Mouse (Mus musculus) MEL (cell line): ENCODE data around the gene Ncapd3. TPM values are rescaled to one million over a fixed set of nuclear protein-coding genes. Genes with fewer than 3 reads are reported as not detected.

Experiments used
- DNase-seq: peaks from one replicate; pipeline ENCODE4 v3.0.0; 2011; ENCODE audit warnings: low read depth, low spot score
- H3K27ac ChIP-seq: 2 replicates; pipeline ENCODE4 v1.5.1; 2012; ENCODE audit warnings: low read depth, mild to moderate bottlenecking, control low read depth, low read length, moderate library complexity; ENCODE audit not compliant: control insufficient read depth
- H3K27me3 ChIP-seq, 2 experiments: fragments of 150-350 bp in 1 of 2; sonication (generic) in 1 of 2; 2 replicates each; pipeline ENCODE4 v1.6.1; 2012; ENCODE audit warnings: low read length in 2 of 2, mild to moderate bottlenecking in 2 of 2, improper control_type of control experiment in 1 of 2, moderate library complexity in 1 of 2; ENCODE audit not compliant: insufficient read depth in 2 of 2, control insufficient read depth in 1 of 2
- H3K36me3 ChIP-seq, 2 experiments: 2 replicates each; pipeline ENCODE4 v1.6.1; 2012 to 2014; ENCODE audit warnings: low read length in 2 of 2, improper control_type of control experiment in 1 of 2, inconsistent platforms in 1 of 2, mild to moderate bottlenecking in 1 of 2; ENCODE audit not compliant: insufficient read depth in 2 of 2, control insufficient read depth in 1 of 2
- H3K4me1 ChIP-seq, 2 experiments: fragments of 150-350 bp in 1 of 2; sonication (generic) in 1 of 2; 2 replicates each; pipeline ENCODE4 v1.6.1; 2012; ENCODE audit warnings: low read length in 2 of 2, improper control_type of control experiment in 1 of 2, mild to moderate bottlenecking in 1 of 2; ENCODE audit not compliant: insufficient read depth in 2 of 2, control insufficient read depth in 1 of 2
- H3K4me3 ChIP-seq, 2 experiments: fragments of 150-350 bp in 1 of 2; sonication (generic) in 1 of 2; 2 replicates each; pipeline ENCODE4 v1.5.1; 2012; ENCODE audit warnings: low read depth in 2 of 2, low read length in 2 of 2, mild to moderate bottlenecking in 2 of 2, moderate library complexity in 2 of 2, control low read depth in 1 of 2, improper control_type of control experiment in 1 of 2; ENCODE audit not compliant: control insufficient read depth in 1 of 2, insufficient read depth in 1 of 2
- H3K79me2 ChIP-seq: 2 replicates; pipeline ENCODE4 v1.6.1; 2012; ENCODE audit warnings: mild to moderate bottlenecking, low read length, moderate library complexity; ENCODE audit not compliant: control insufficient read depth, poor library complexity, insufficient read depth
- H3K9ac ChIP-seq: 2 replicates; pipeline ENCODE4 v1.6.1; 2012; ENCODE audit warnings: low read depth, mild to moderate bottlenecking, control low read depth, low read length, moderate library complexity; ENCODE audit not compliant: control insufficient read depth, poor library complexity, severe bottlenecking
- H3K9me3 ChIP-seq: fragments of 150-350 bp; sonication (generic); replicated peaks from 2 replicates; pipeline ENCODE4 v1.6.1; 2012; ENCODE audit warnings: mild to moderate bottlenecking, low read length, improper control_type of control experiment, moderate library complexity; ENCODE audit not compliant: insufficient read depth
- CTCF ChIP-seq, 3 experiments: IDR thresholded peaks in 2 of 3; conservative IDR thresholded peaks in 1 of 3; 2 replicates each; pipeline ENCODE4 v1.5.1; 2011 to 2012; ENCODE audit warnings: low read length in 3 of 3, low read depth in 2 of 3, mild to moderate bottlenecking in 2 of 3, improper control_type of control experiment in 1 of 3, inconsistent platforms in 1 of 3, mixed read lengths in 1 of 3, moderate library complexity in 1 of 3; ENCODE audit not compliant: control insufficient read depth in 1 of 3, insufficient read depth in 1 of 3, poor library complexity in 1 of 3, severe bottlenecking in 1 of 3
- E2F4 ChIP-seq: IDR thresholded peaks from 2 replicates; pipeline ENCODE4 v1.6.1; 2011; ENCODE audit warnings: low read depth, low read length, improper control_type of control experiment, borderline replicate concordance
- ELF1 ChIP-seq: IDR thresholded peaks from 2 replicates; pipeline ENCODE4 v1.6.1; 2014; ENCODE audit warnings: low read depth, mild to moderate bottlenecking, inconsistent platforms, low read length, improper control_type of control experiment, moderate library complexity
- EP300 ChIP-seq, 2 experiments: IDR thresholded peaks; 2 replicates each; pipeline ENCODE4 v1.6.1; 2011; ENCODE audit warnings: improper control_type of control experiment in 2 of 2, low read length in 2 of 2, low read depth in 1 of 2, mild to moderate bottlenecking in 1 of 2
- ETS1 ChIP-seq: IDR thresholded peaks from 2 replicates; pipeline ENCODE4 v1.6.1; 2012; ENCODE audit warnings: low read depth, mild to moderate bottlenecking, inconsistent platforms, low read length, improper control_type of control experiment, moderate library complexity
- GABPA ChIP-seq: IDR thresholded peaks from 2 replicates; pipeline ENCODE4 v1.6.1; 2012; ENCODE audit warnings: low read depth, mild to moderate bottlenecking, inconsistent platforms, low read length, improper control_type of control experiment, moderate library complexity
- HCFC1 ChIP-seq: IDR thresholded peaks from 2 replicates; pipeline ENCODE4 v1.6.1; 2012; ENCODE audit warnings: low read depth, mild to moderate bottlenecking, inconsistent platforms, low read length, improper control_type of control experiment, moderate library complexity
- JUND ChIP-seq: IDR thresholded peaks from 2 replicates; pipeline ENCODE4 v1.6.1; 2011; ENCODE audit warnings: low read depth, mild to moderate bottlenecking, improper control_type of control experiment, low read length
- MAFK ChIP-seq: IDR thresholded peaks from 2 replicates; pipeline ENCODE4 v1.6.1; 2011; ENCODE audit warnings: low read depth, mild to moderate bottlenecking, low read length, improper control_type of control experiment, borderline replicate concordance
- MAX ChIP-seq: IDR thresholded peaks from 2 replicates; pipeline ENCODE4 v1.6.1; 2011; ENCODE audit warnings: low read length, improper control_type of control experiment
- MXI1 ChIP-seq: IDR thresholded peaks from 2 replicates; pipeline ENCODE4 v1.6.1; 2011; ENCODE audit warnings: mild to moderate bottlenecking, low read depth, low read length, improper control_type of control experiment
- MYC ChIP-seq: IDR thresholded peaks from 2 replicates; pipeline ENCODE4 v1.6.1; 2011; ENCODE audit warnings: low read depth, mild to moderate bottlenecking, low read length, improper control_type of control experiment, moderate library complexity
- NRF1 ChIP-seq: IDR thresholded peaks from 2 replicates; pipeline ENCODE4 v1.6.1; 2014; ENCODE audit warnings: low read depth, mild to moderate bottlenecking, inconsistent platforms, low read length, improper control_type of control experiment, moderate library complexity; ENCODE audit not compliant: poor library complexity, insufficient read depth, severe bottlenecking
- POLR2A ChIP-seq, 2 experiments: IDR thresholded peaks; 2 replicates each; pipeline ENCODE4 v1.6.1; 2011 to 2012; ENCODE audit warnings: low read length in 2 of 2, mild to moderate bottlenecking in 2 of 2, control low read depth in 1 of 2, improper control_type of control experiment in 1 of 2, low read depth in 1 of 2, moderate library complexity in 1 of 2; ENCODE audit not compliant: control insufficient read depth in 1 of 2, insufficient read depth in 1 of 2, poor library complexity in 1 of 2
- RCOR1 ChIP-seq: IDR thresholded peaks from 2 replicates; pipeline ENCODE4 v1.6.1; 2012; ENCODE audit warnings: low read depth, mild to moderate bottlenecking, inconsistent platforms, low read length, improper control_type of control experiment
- SMC3 ChIP-seq: IDR thresholded peaks from 2 replicates; pipeline ENCODE4 v1.6.1; 2011; ENCODE audit warnings: low read depth, low read length, improper control_type of control experiment
- TCF12 ChIP-seq: IDR thresholded peaks from 2 replicates; pipeline ENCODE4 v1.6.1; 2014; ENCODE audit warnings: low read depth, mild to moderate bottlenecking, inconsistent platforms, low read length, improper control_type of control experiment, moderate library complexity
- USF1 ChIP-seq: IDR thresholded peaks from 2 replicates; pipeline ENCODE4 v1.6.1; 2014; ENCODE audit warnings: low read depth, mild to moderate bottlenecking, inconsistent platforms, low read length, improper control_type of control experiment, moderate library complexity
- USF2 ChIP-seq, 2 experiments: IDR thresholded peaks; 2 replicates each; pipeline ENCODE4 v1.6.1; 2011 to 2012; ENCODE audit warnings: improper control_type of control experiment in 2 of 2, low read length in 2 of 2, borderline replicate concordance in 1 of 2, inconsistent platforms in 1 of 2, low read depth in 1 of 2, mild to moderate bottlenecking in 1 of 2; ENCODE audit not compliant: insufficient read depth in 1 of 2
- polyA plus RNA-seq, 2 experiments: library from polyadenylated mRNA; stranded (reverse) in 1 of 2; unstranded in 1 of 2; fragments of >175 nt in 1 of 2; fragments of >200 nt in 1 of 2; gene quantifications; 2 replicates each; pipeline versions ENCODE4 v1.2.1 to v1.2.4; 2012; ENCODE audit warnings: low replicate concordance in 2 of 2, low read depth in 1 of 2; ENCODE audit not compliant: insufficient read length in 2 of 2, insufficient read depth in 1 of 2, missing spikeins in 1 of 2
- total RNA-seq: library from RNA; depleted of rRNA; stranded (reverse); fragments of 300-350 nt; gene quantifications from 2 replicates; pipeline ENCODE4 v1.2.3, GENCODE M21; 2012

The Ncapd3 gene
- total and polyA plus RNA-seq, 3 experiments = 28.7 to 36.5 TPM; not detected in 1

DNA sequence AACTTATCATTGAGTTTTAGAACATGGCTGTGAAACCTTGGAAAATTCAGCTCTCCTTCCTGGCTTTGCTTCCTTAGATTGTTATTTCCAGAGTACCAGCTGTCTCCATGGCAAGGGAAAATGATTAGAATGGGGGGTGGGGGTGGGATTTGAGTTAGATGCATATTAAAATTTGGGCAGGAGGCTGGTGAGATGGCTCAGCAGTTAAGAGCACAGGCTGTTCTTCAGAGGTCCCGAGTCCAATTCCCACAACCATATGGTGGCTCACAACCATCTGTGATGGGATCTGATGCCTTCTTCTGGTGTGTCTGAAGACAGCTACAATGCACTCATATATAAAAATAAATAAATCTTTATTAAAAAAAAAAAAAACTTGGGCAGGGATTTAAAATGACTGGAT, 24.0 kb upstream of the Ncapd3 start:
- H3K4me1 ChIP-seq = peaks cover 0 to 9% of the 10 kb centered on the region in 2 experiments; a peak in 3 of 4 replicates
- TF ChIP-seq ELF1 = no peak
- no peak for TF ChIP-seq USF2 (IDR thresholded peaks at IDR 0.05; ENCODE audit: borderline replicate concordance in 1 of 2, insufficient read depth in 1 of 2, low read depth in 1 of 2, low read length in 2 of 2)
- TF ChIP-seq HCFC1 = no peak
- TF ChIP-seq ETS1 = no peak
- TF ChIP-seq JUND = no peak
- no peak for TF ChIP-seq USF1
- TF ChIP-seq POLR2A (IDR thresholded peaks at IDR 0.05; ENCODE audit: control insufficient read depth in 1 of 2, insufficient read depth in 1 of 2, low read depth in 1 of 2, low read length in 2 of 2, poor library complexity in 1 of 2) = no peak
- TF ChIP-seq NRF1 = no peak
- no peaks in the 10 kb centered on the region for H3K9me3 ChIP-seq
- H3K27ac ChIP-seq = no peak overlapping the region
- no peak for DNase-seq
- H3K36me3 ChIP-seq = peaks cover 10 to 16% of the 10 kb centered on the region in 2 experiments
- no peak overlapping the region for H3K4me3 ChIP-seq
- no peaks in the 10 kb centered on the region for H3K27me3 ChIP-seq
- no peak overlapping the region for H3K9ac ChIP-seq
- no peaks in the 10 kb centered on the region for H3K79me2 ChIP-seq

DNA sequence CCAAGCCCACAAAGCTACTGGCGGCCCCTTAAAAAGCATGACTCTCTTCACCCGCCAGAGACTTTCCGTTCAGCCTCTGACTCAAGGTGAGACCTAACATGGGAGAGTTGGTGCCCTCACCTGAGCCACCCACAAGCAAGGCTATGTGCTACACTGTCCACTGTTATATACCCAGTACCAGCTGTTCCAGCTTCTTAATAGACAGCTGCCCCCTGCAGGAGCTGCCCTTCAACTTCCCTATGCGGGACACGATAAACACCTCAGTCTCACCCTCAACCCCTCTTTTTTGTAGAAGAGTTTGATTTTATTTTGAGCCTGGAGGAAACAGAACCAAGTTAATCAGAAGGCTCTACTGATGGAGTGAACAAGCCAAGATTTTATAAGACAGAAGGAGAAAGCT, 23.1 kb upstream of the Ncapd3 start:
- no peaks in the 10 kb centered on the region for H3K27me3 ChIP-seq
- H3K27ac ChIP-seq = no peak overlapping the region
- H3K36me3 ChIP-seq = peaks cover 7 to 10% of the 10 kb centered on the region in 2 experiments
- no peak for DNase-seq
- 0 out of 6 replicates have a peak, but pooled peaks of 1 of the 3 experiments have one; percentile 4 for TF ChIP-seq CTCF (IDR thresholded peaks at IDR 0.05 in 2 of 3, conservative IDR thresholded peaks at IDR 0.05 in 1 of 3; ENCODE audit: control insufficient read depth in 1 of 3, insufficient read depth in 1 of 3, low read depth in 2 of 3, low read length in 3 of 3, poor library complexity in 1 of 3, severe bottlenecking in 1 of 3)
- no peak for TF ChIP-seq GABPA
- no peaks in the 10 kb centered on the region for H3K79me2 ChIP-seq
- H3K9ac ChIP-seq = no peak overlapping the region
- H3K9me3 ChIP-seq = no peaks in the 10 kb centered on the region
- no peak overlapping the region for H3K4me3 ChIP-seq
- H3K4me1 ChIP-seq = peaks cover 0 to 9% of the 10 kb centered on the region in 2 experiments; a peak in 2 of 4 replicates

DNA sequence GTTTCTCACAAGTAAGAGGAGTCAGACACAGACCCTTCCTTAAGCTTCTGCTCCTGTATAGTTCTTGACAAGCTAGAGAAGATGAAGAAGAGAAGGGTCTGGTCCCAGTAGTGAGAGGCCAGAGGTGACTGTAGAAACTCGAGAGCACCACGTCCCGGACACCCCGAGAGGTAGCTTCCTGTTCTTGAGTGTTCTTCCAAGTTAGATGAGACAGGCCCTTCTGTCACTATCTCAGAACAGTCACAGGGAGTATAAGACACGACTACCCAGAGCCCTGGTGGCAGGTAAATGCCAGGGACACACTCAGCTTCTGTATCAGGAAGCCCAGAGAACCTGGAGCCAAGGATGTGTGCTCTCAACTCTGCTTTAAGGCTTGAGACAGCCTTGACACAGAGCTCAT, 20.7 kb upstream of the Ncapd3 start:
- Histone ChIP-seq H3K79me2 (no peaks in the 10 kb centered on the region), H3K4me1 (no peaks in the 10 kb centered on the region), H3K27ac (no peak overlapping the region), H3K4me3 (no peak overlapping the region), H3K27me3 (no peaks in the 10 kb centered on the region), H3K36me3 (peaks cover 0 to 4% of the 10 kb centered on the region in 2 experiments; a peak in 3 of 4 replicates), H3K9ac (no peak overlapping the region), H3K9me3 (no peaks in the 10 kb centered on the region)
- no peak for DNase-seq
- no peak for TF ChIP-seq RCOR1
- TF ChIP-seq E2F4 = no peak
- TF ChIP-seq MAFK = no peak
- TF ChIP-seq CTCF (IDR thresholded peaks at IDR 0.05 in 2 of 3, conservative IDR thresholded peaks at IDR 0.05 in 1 of 3; ENCODE audit: control insufficient read depth in 1 of 3, insufficient read depth in 1 of 3, low read depth in 2 of 3, low read length in 3 of 3, poor library complexity in 1 of 3, severe bottlenecking in 1 of 3) = no peak
- TF ChIP-seq MXI1 = no peak
- no peak for TF ChIP-seq MAX
- no peak for TF ChIP-seq SMC3
- TF ChIP-seq JUND = no peak
- TF ChIP-seq MYC = no peak
- TF ChIP-seq USF2 (IDR thresholded peaks at IDR 0.05; ENCODE audit: borderline replicate concordance in 1 of 2, insufficient read depth in 1 of 2, low read depth in 1 of 2, low read length in 2 of 2) = no peak
- no peak for TF ChIP-seq EP300 (IDR thresholded peaks at IDR 0.05; ENCODE audit: low read depth in 1 of 2, low read length in 2 of 2)
- TF ChIP-seq TCF12 = no peak
